Mouse (Mus musculus): ENCODE measurements around the gene Ppp1r21. TPM values are rescaled to one million over a fixed set of nuclear protein-coding genes. Genes with fewer than 3 reads are reported as not detected.

Gene Ppp1r21
- total and polyA plus RNA-seq, 3 experiments, result 21.5 to 30.4 (median 27.7) TPM

DNA sequence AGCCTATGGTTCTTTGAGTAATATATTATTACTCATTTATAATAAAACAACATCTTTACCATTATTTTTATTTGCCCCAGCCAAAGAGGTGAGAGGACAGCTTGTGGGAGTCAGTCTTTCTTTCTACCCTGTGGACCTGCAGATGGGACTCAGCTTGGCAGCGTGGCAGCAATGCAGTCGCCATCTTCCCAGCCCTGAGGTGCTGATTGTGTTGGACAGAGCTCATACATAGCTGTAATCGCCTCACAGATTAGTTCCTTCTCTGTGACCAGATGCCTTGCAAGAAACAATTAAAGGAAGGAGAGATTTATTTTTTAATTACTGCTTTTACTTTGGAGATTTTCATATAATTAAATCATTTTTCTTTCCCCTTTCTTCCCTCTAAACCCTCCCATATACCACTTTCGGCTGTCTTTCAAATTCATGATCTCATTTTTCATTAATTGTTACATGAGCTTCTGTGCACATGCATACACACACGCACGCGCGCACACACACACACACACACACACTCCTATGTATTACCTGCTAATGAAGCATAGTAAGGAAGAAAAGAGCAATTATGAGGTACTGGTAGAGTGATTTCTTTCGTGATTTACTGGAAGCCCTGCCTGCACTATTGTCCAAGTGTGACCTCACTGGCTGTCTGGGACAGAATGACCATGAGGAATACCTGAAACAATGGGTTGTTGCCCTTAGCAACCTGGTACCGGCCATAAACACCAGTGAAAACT is 40.1 kb downstream of the Ppp1r21 start:
- H3K9me3 ChIP-seq (replicated peaks; ENCODE audit: low read length), result peaks cover 8% of the 10 kb centered on the region
- no peaks in the 10 kb centered on the region for H3K4me1 ChIP-seq (ENCODE audit: control insufficient read depth in 1 of 2, insufficient read depth in 2 of 2)
- H3K79me2 ChIP-seq (replicated peaks; ENCODE audit: control insufficient read depth, extremely low read depth, insufficient read depth, poor library complexity, severe bottlenecking), result no peaks in the 10 kb centered on the region
- no peak overlapping the region for H3K9ac ChIP-seq (ENCODE audit: insufficient read depth, low read depth)
- peaks cover 65 to 84% of the 10 kb centered on the region in 2 experiments for H3K36me3 ChIP-seq (replicated peaks in 1 of 2; ENCODE audit: control insufficient read depth in 1 of 2, insufficient read depth in 1 of 2, low read length in 1 of 2)
- no peak overlapping the region for H3K27ac ChIP-seq (ENCODE audit: insufficient read depth, low read depth)
- dilution Hi-C loops (cut with MboI; ENCODE audit: extremely low pct_ligation_motif_present, extremely low pct_unique_long_range_greater_than_20kb, low sequenced_read_pairs), result no loop called here
- no peak overlapping the region for H3K4me3 ChIP-seq (replicated peaks in 1 of 3; ENCODE audit: low read depth in 2 of 3, low read length in 2 of 3, poor library complexity in 1 of 3)
- in situ Hi-C loops (cut with MboI; ENCODE audit: low pct_ligation_motif_present, low pct_unique_long_range_greater_than_20kb, low sequenced_read_pairs), result no loop called here
- no peak for DNase-seq (ENCODE audit: extremely low read depth)
- no peaks in the 10 kb centered on the region for H3K27me3 ChIP-seq (replicated peaks)
- TF ChIP-seq BHLHE40 (IDR thresholded peaks at IDR 0.05; ENCODE audit: low read depth, low read length) (no peak), GABPA (IDR thresholded peaks at IDR 0.05; ENCODE audit: insufficient replicate concordance, low read depth, low read length) (no peak), HCFC1 (IDR thresholded peaks at IDR 0.05; ENCODE audit: low read depth, low read length) (no peak), USF2 (conservative IDR thresholded peaks at IDR 0.05; ENCODE audit: low read depth, low read length) (no peak), CHD1 (IDR thresholded peaks at IDR 0.05; ENCODE audit: low read depth, low read length) (no peak)
- no peak overlapping the region for H3K4me2 ChIP-seq (ENCODE audit: insufficient read depth, low read depth, poor library complexity, severe bottlenecking)

DNA sequence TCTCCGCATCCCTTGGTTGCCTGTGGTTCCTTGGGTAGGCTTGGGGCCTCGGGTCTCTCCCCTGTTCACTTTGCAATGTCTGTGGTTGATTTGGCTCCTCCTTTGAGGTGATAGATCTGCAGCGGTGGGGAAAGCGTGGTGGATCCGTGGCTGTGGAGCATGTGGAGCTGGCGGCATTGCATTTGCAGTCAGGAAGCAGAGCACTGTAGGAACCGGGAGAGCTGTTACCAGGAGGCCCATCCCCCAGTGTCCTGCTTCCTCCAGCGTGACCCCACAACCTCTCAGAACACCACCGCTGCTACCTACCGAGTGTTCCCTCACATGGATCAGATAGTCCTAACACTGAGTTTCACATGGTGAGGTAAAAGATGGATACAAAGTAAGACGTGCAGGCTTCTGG is 40.9 kb downstream of the Ppp1r21 start:
- no peaks in the 10 kb centered on the region for H3K4me1 ChIP-seq (ENCODE audit: control insufficient read depth in 1 of 2, insufficient read depth in 2 of 2)
- H3K79me2 ChIP-seq (replicated peaks; ENCODE audit: control insufficient read depth, extremely low read depth, insufficient read depth, poor library complexity, severe bottlenecking), result no peaks in the 10 kb centered on the region
- TF ChIP-seq TCF12 (IDR thresholded peaks at IDR 0.05; ENCODE audit: low read depth, low read length) (no peak), RAD21 (IDR thresholded peaks at IDR 0.05; ENCODE audit: low read depth, low read length) (no peak), NRF1 (IDR thresholded peaks at IDR 0.05; ENCODE audit: low read depth, low read length) (no peak), BHLHE40 (IDR thresholded peaks at IDR 0.05; ENCODE audit: low read depth, low read length) (no peak), E2F4 (IDR thresholded peaks at IDR 0.05; ENCODE audit: insufficient replicate concordance, low read depth, low read length) (no peak), ZC3H11A (IDR thresholded peaks at IDR 0.05; ENCODE audit: low read depth, low read length) (no peak), JUN (IDR thresholded peaks at IDR 0.05; ENCODE audit: insufficient read depth, low read depth, low read length) (no peak), POLR2A (IDR thresholded peaks at IDR 0.05; ENCODE audit: low read depth, low read length) (no peak), KAT2A (IDR thresholded peaks at IDR 0.05; ENCODE audit: insufficient replicate concordance, low read length) (no peak), MAFK (IDR thresholded peaks at IDR 0.05; ENCODE audit: insufficient replicate concordance, low read length) (no peak), PAX5 (IDR thresholded peaks at IDR 0.05; ENCODE audit: low read length) (no peak)
- no peak overlapping the region for H3K27ac ChIP-seq (ENCODE audit: insufficient read depth, low read depth)
- no peaks in the 10 kb centered on the region for H3K27me3 ChIP-seq (replicated peaks)
- peaks cover 8% of the 10 kb centered on the region for H3K9me3 ChIP-seq (replicated peaks; ENCODE audit: low read length)
- no peak overlapping the region for H3K4me3 ChIP-seq (replicated peaks in 1 of 3; ENCODE audit: low read depth in 2 of 3, low read length in 2 of 3, poor library complexity in 1 of 3)
- H3K4me2 ChIP-seq (ENCODE audit: insufficient read depth, low read depth, poor library complexity, severe bottlenecking), result no peak overlapping the region
- no peak overlapping the region for H3K9ac ChIP-seq (ENCODE audit: insufficient read depth, low read depth)
- in situ Hi-C loops (cut with MboI; ENCODE audit: low pct_ligation_motif_present, low pct_unique_long_range_greater_than_20kb, low sequenced_read_pairs), result no loop called here
- DNase-seq (ENCODE audit: extremely low read depth), result no peak
- dilution Hi-C loops (cut with MboI; ENCODE audit: extremely low pct_ligation_motif_present, extremely low pct_unique_long_range_greater_than_20kb, low sequenced_read_pairs), result no loop called here
- peaks cover 62 to 82% of the 10 kb centered on the region in 2 experiments for H3K36me3 ChIP-seq (replicated peaks in 1 of 2; ENCODE audit: control insufficient read depth in 1 of 2, insufficient read depth in 1 of 2, low read length in 1 of 2)

Measured in CH12.LX (cell line).